Mouse (Mus musculus): Measurements from ENCODE around the gene Vsx1. TPM values are rescaled to one million over a fixed set of nuclear protein-coding genes. Genes with fewer than 3 reads are reported as not detected.

Vsx1 gene
- 0.14 and 0.19 TPM in 2 replicates for polyA plus RNA-seq (2015; fragmentation: Nextera tagmentation; extraction: Ambion mirVana)

DNA sequence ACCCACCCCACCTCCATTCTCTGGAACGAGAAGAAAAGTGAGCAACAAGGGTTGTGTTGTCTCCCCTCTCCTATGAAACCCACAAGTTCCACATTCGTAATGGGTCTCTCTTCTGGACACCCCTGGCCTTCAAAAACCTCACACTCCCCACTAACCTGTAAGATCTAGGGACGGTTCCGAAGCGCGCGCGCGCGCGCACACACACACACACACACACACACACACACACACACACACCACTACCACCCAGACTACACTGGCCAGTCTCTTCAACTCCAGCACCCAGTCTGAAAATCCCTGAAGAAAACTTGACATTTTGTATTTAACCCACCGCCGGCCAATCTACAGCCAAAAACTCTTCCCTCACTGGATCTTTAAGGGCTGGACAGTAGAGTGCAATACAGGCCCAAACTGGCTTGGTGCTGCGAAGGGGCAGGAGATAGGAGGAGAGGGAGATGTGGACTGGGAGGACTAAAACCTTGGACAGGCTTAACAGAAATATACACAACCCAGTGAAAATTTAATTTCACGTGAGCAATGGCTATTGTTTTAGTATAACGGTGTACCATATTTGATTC is at the start of gene Vsx1:
Gene Vsx1 (minus strand): TSS at position 138 of the 578 bp plus-strand sequence.

DNA sequence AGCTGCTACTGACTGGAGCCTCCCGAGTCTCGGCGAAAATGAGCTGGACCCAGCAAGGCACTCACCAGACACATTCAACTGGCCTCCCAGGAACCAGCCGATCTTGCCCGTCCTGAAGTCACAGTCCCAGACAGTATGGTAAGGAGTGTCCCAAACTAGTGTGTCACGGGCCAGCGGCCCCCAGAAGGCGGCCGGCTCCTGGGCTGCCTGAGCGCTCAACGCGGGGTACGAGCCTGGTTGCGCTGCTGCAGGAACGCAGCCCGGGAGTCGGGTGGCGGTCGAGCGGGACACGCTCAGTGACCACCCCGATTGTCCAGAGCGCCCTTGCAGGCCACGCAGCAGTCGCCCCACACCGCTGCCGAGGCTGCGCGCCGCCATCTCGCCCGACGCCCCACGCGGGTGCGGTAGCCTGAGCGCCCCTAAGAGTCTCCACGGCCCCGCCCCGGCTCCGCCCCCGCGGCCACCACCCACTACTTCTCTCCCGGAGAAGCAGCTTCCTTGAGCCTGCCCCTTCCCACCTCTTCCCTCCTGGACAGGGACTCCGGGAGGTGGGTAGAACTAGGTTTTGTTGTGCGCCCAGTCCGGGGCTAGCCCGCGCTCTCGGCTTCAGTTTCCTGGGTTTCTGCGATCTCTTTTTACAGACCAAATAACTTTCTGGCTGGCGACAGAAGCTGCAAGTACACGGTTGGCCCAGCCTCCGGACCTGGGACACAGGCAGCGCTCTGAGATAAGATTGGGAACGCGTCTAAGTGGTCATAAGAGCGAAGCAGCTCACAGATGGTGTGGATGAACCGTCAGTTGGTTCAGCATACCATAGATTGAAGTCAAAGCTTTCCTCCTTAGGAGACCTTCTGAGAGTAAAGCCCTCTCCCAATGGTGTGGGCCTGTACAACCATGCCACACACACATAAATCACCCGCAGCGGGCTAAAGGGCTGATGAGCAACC is 21.1 kb downstream of the Vsx1 start, which contains the start of gene Acss1:
Gene Acss1 (minus strand): TSS at position 681 of the 947 bp plus-strand sequence.

Other genes starting within 250 kb of the Vsx1 start
- gene Zfp442, start 237.9 kb downstream of the Vsx1 start, polyA plus RNA-seq (2015; fragmentation: Nextera tagmentation; extraction: Ambion mirVana), result 6.0 and 6.3 TPM in 2 replicates
- gene Zfp345, start 204.3 kb downstream of the Vsx1 start, polyA plus RNA-seq (2015; fragmentation: Nextera tagmentation; extraction: Ambion mirVana), result 0.08 and 0.12 TPM in 2 replicates
- 0.31 and 0.56 TPM in 2 replicates for gene Cst7, start 118.9 kb downstream of the Vsx1 start, polyA plus RNA-seq (2015; fragmentation: Nextera tagmentation; extraction: Ambion mirVana)
- gene Apmap, start 80.8 kb downstream of the Vsx1 start, polyA plus RNA-seq (2015; fragmentation: Nextera tagmentation; extraction: Ambion mirVana), result 47.2 and 49.7 TPM in 2 replicates
- gene Acss1, start 20.9 kb downstream of the Vsx1 start, polyA plus RNA-seq (2015; fragmentation: Nextera tagmentation; extraction: Ambion mirVana), result 14.0 and 14.2 TPM in 2 replicates
- 75.2 and 82.5 TPM in 2 replicates for gene Entpd6, start 59.7 kb upstream of the Vsx1 start, polyA plus RNA-seq (2015; fragmentation: Nextera tagmentation; extraction: Ambion mirVana)
- 196 and 209 TPM in 2 replicates for gene Pygb, start 97.4 kb upstream of the Vsx1 start, polyA plus RNA-seq (2015; fragmentation: Nextera tagmentation; extraction: Ambion mirVana)
- gene Abhd12, start 215.4 kb upstream of the Vsx1 start, polyA plus RNA-seq (2015; fragmentation: Nextera tagmentation; extraction: Ambion mirVana), result 175 and 184 TPM in 2 replicates
- 6.4 and 7.5 TPM in 2 replicates for gene Gins1, start 216.0 kb upstream of the Vsx1 start, polyA plus RNA-seq (2015; fragmentation: Nextera tagmentation; extraction: Ambion mirVana)

Measured in neural tube, postnatal 0 days (tissue).